Mouse (Mus musculus): ENCODE data around the gene Cd2bp2. TPM values are rescaled to one million over a fixed set of nuclear protein-coding genes. Genes with fewer than 3 reads are reported as not detected.
A peak's percentile ranks its signal among the peaks of the same experiment; 100 is the strongest.

The Cd2bp2 gene
- polyA plus RNA-seq, 1 experiment from 2014 or later: 88.2 TPM

DNA sequence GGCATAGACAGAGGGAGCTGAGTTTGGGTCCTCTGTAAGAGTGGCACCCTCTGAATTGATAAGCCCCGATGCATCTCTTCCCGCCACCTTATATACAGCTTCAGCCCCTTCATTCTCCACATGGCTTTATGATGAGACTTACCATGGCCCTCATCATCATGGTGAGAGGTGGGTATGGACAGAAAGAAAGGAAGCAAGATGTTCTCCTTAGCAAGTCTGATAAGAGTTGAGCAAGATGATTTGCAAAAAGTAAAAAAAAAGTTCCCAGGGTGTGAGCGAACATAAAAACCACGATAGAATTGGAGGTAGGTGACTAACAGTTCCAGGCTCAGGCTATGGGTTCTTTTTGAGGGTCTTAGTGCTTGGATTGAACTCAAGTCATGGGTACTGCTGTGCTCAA is 22.8 kb upstream of the Cd2bp2 start:
- Histone ChIP-seq H3K27me3 (replicated peaks; ENCODE audit: control insufficient read depth, insufficient read depth, low read length) (no peaks in the 10 kb centered on the region), H3K4me3 (replicated peaks; ENCODE audit: low read length) (no peak overlapping the region), H3K9ac (replicated peaks; ENCODE audit: low read depth, low read length) (no peak overlapping the region), H3K9me3 (ENCODE audit: control insufficient read depth, low read length) (no peaks in the 10 kb centered on the region), H3K4me1 (replicated peaks; ENCODE audit: control insufficient read depth, insufficient read depth, low read length) (peaks cover 5% of the 10 kb centered on the region), H3K36me3 (ENCODE audit: control insufficient read depth, insufficient read depth) (no peaks in the 10 kb centered on the region), H3K4me2 (ENCODE audit: low read length) (no peak overlapping the region), H3K27ac (ENCODE audit: low read length) (no peak overlapping the region)
- 96% methylated on average over 4 of the region's 4 CpGs for WGBS
- ATAC-seq: no peak

DNA sequence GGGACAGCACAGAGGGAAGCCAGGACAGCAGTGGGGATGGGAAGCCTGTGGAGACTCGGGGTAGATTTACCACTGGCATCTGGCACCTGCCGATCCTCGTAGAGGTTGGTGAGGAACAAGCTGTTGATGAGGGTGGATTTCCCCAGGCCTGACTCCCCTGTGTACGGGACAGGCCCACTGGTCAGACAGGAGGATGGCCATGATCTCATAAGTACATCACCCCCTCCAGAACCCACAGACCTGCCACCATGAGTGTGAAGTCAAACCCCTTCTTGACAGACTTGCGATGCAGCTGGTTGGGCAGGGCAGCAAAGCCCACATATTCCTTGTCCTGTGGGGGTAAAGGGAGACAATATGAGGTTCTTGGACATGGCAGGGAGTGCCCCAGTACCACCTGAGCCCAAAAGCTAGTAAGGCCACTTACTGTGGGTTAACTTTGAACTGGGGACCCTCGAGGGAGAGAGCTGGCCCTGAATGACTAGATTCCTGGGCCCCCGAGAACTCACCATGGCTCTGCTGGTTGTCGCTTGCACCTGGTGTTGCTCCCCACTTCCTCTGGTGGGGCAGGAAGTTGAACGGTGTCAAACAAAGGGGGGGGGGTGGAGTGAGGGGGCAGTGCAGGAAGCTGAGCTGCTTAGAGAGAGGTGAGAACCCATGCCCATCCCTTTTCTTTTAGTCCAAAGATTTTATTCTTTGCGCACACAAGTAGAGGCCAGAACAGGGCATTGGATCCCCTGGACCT is 22.2 kb upstream of the Cd2bp2 start:
- Histone ChIP-seq H3K4me1 (replicated peaks; ENCODE audit: control insufficient read depth, insufficient read depth, low read length) (peaks cover 5% of the 10 kb centered on the region), H3K9me3 (ENCODE audit: control insufficient read depth, low read length) (no peaks in the 10 kb centered on the region), H3K27ac (ENCODE audit: low read length) (no peak overlapping the region), H3K9ac (replicated peaks; ENCODE audit: low read depth, low read length) (no peak overlapping the region), H3K4me2 (ENCODE audit: low read length) (no peak overlapping the region), H3K27me3 (replicated peaks; ENCODE audit: control insufficient read depth, insufficient read depth, low read length) (no peaks in the 10 kb centered on the region), H3K4me3 (replicated peaks; ENCODE audit: low read length) (no peak overlapping the region), H3K36me3 (ENCODE audit: control insufficient read depth, insufficient read depth) (no peaks in the 10 kb centered on the region)
- 85% methylated on average over 10 of the region's 10 CpGs for WGBS
- ATAC-seq: no peak

DNA sequence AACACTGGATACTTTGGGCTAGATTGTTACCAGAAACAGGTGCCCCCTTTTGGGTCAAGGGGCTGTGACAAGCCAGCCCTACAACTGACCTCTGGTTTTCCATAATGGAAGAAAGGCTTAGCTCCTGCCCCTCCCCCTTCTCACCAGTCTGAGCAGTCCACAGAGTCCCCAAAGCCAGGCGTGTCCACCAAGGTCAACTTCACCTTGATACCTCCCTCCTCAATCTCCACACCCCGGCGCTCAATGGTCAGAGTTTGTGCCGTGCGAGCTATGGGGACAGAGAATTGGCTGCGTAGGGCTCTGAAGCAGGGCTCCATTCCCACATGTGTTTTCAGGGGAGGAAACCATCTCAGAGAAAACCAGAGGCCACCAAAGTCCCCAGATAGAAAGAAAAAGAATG is 21.6 kb upstream of the Cd2bp2 start:
- no peak for ATAC-seq
- Histone ChIP-seq H3K27me3 (replicated peaks; ENCODE audit: control insufficient read depth, insufficient read depth, low read length) (no peaks in the 10 kb centered on the region), H3K4me2 (ENCODE audit: low read length) (no peak overlapping the region), H3K36me3 (ENCODE audit: control insufficient read depth, insufficient read depth) (no peaks in the 10 kb centered on the region), H3K9me3 (ENCODE audit: control insufficient read depth, low read length) (no peaks in the 10 kb centered on the region), H3K4me3 (replicated peaks; ENCODE audit: low read length) (no peak overlapping the region), H3K27ac (ENCODE audit: low read length) (no peak overlapping the region), H3K9ac (replicated peaks; ENCODE audit: low read depth, low read length) (no peak overlapping the region), H3K4me1 (replicated peaks; ENCODE audit: control insufficient read depth, insufficient read depth, low read length) (peaks cover 5% of the 10 kb centered on the region)
- WGBS: 86% methylated on average over 6 of the region's 6 CpGs

DNA sequence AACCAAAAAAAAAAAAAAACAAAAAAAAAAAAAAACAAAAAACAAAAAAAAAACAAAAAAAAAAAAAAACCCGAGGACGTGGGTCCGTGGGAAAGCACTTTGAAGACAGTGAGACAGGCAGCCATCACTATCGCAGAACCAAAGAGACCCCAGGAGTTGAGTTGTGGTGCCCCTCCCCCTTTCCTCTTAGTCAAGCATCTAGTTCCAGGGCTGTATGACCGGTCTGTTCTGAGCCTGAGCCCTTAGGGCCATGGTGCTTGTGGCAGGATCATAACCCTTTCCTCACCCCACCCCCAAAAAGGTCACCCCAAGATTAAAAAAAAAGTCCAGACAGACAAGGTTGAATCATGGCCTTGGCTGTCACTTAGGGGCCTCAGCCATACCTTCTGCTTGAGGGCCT is 20.5 kb upstream of the Cd2bp2 start:
- Histone ChIP-seq H3K9me3 (ENCODE audit: control insufficient read depth, low read length) (no peaks in the 10 kb centered on the region), H3K27me3 (replicated peaks; ENCODE audit: control insufficient read depth, insufficient read depth, low read length) (no peaks in the 10 kb centered on the region), H3K36me3 (ENCODE audit: control insufficient read depth, insufficient read depth) (no peaks in the 10 kb centered on the region), H3K27ac (ENCODE audit: low read length) (no peak overlapping the region), H3K4me1 (replicated peaks; ENCODE audit: control insufficient read depth, insufficient read depth, low read length) (peaks cover 5% of the 10 kb centered on the region), H3K4me3 (replicated peaks; ENCODE audit: low read length) (no peak overlapping the region), H3K9ac (replicated peaks; ENCODE audit: low read depth, low read length) (no peak overlapping the region), H3K4me2 (ENCODE audit: low read length) (no peak overlapping the region)
- no peak for ATAC-seq
- WGBS: 92% methylated on average over 5 of the region's 5 CpGs

DNA sequence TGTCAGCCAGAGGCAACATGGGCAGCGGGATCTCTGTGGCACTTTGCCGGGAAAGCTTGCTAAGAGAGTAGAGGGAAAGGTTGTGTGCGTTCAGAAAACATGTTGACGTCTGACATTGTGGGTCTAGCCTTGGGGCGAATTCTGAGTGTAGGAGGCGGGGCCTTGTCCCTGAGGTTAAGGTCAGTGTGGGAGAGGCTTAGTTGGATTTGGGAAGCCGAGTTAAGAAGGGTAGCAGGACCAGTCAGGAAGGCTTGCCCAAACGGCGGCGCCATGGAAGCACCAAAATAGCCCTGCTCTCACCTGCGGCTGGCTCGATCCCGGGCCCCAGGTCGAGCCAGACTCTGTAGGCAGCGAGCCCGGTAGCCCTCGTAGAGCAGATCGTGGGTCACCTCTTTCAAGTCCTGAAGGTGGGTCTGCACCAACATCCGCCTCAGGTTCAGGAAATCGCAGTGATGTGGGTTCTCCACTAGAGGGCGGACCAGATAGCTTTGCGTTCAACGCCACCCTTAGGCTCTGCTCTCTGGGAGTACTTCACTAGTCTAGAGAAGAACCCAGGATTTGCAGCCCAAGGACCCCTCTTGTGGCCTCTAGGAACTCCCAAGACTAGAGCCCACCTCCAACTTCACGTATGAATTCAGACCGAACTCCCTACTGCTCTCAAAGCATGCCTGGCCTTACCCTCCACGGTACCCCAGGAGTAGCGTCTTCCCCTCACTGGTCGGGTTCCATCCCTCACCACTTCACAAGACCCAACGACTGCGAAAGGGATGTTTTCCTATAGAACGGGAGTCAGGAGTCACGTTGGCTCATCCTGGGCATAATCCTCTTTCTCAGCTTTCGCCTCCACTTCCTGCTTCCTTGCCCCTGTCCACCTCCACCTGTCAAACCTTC is 19.4 kb upstream of the Cd2bp2 start:
- Histone ChIP-seq H3K4me1 (replicated peaks; ENCODE audit: control insufficient read depth, insufficient read depth, low read length) (peaks cover 5% of the 10 kb centered on the region), H3K27ac (ENCODE audit: low read length) (no peak overlapping the region), H3K9ac (replicated peaks; ENCODE audit: low read depth, low read length) (peak overlapping the region; percentile 49; the same call in 1 of the 2 replicates), H3K4me3 (replicated peaks; ENCODE audit: low read length) (0 out of 2 replicates have a peak overlapping the region, but pooled peaks have one; percentile 18), H3K9me3 (ENCODE audit: control insufficient read depth, low read length) (no peaks in the 10 kb centered on the region), H3K4me2 (ENCODE audit: low read length) (peak overlapping the region; percentile 45), H3K36me3 (ENCODE audit: control insufficient read depth, insufficient read depth) (no peaks in the 10 kb centered on the region), H3K27me3 (replicated peaks; ENCODE audit: control insufficient read depth, insufficient read depth, low read length) (no peaks in the 10 kb centered on the region)
- WGBS: 28% methylated on average over 33 of the region's 33 CpGs
- ATAC-seq: 0 out of 2 replicates have a peak, but pooled peaks have one; percentile 36

DNA sequence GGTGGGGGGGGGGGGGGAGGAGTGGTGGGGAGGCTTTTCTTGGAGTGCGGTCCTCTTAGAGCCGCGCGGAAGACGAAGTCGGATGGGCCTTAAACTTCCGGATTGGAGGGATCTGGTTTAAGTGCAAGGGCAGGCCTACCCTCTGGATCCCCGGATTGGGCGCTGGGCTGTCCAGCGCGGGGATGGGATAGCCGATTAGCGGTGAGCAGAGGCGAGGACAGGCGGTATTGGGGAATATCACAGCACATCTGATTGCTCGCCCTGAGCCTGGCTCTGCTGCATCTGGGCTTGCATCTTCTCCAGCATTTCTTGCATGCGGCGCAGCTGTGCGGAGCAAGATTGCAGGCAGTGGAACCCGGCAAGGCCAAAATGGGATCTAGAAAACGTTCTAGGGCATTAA is 18.7 kb upstream of the Cd2bp2 start:
- Histone ChIP-seq H3K27me3 (replicated peaks; ENCODE audit: control insufficient read depth, insufficient read depth, low read length) (no peaks in the 10 kb centered on the region), H3K4me2 (ENCODE audit: low read length) (no peak overlapping the region), H3K9me3 (ENCODE audit: control insufficient read depth, low read length) (no peaks in the 10 kb centered on the region), H3K4me3 (replicated peaks; ENCODE audit: low read length) (no peak overlapping the region), H3K27ac (ENCODE audit: low read length) (no peak overlapping the region), H3K36me3 (ENCODE audit: control insufficient read depth, insufficient read depth) (no peaks in the 10 kb centered on the region), H3K9ac (replicated peaks; ENCODE audit: low read depth, low read length) (no peak overlapping the region), H3K4me1 (replicated peaks; ENCODE audit: control insufficient read depth, insufficient read depth, low read length) (peaks cover 9% of the 10 kb centered on the region)
- ATAC-seq: no peak
- 39% methylated on average over 21 of the region's 21 CpGs for WGBS

DNA sequence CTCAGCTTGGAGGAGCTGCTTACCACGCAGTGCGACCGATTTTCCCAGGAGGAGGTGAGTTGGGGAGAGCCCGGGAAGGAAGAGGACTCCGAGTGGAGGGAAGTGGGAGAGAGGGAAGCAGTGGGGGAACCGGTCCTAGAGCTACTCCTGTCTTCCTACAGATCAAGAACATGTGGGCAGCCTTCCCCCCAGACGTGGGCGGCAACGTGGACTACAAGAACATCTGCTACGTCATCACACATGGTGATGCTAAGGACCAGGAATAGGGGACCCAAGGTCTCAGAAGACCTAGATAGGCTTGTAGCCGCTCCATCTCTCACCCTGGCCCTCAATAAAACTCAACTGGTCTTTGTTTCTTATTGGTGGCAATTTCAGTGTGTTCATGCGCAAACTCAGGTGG is 18.1 kb upstream of the Cd2bp2 start:
- ATAC-seq: no peak
- H3K27ac ChIP-seq (ENCODE audit: low read length): no peak overlapping the region
- H3K4me2 ChIP-seq (ENCODE audit: low read length): no peak overlapping the region
- no peak overlapping the region for H3K9ac ChIP-seq (replicated peaks; ENCODE audit: low read depth, low read length)
- WGBS: 59% methylated on average over 12 of the region's 12 CpGs
- no peaks in the 10 kb centered on the region for H3K36me3 ChIP-seq (ENCODE audit: control insufficient read depth, insufficient read depth)
- H3K27me3 ChIP-seq (replicated peaks; ENCODE audit: control insufficient read depth, insufficient read depth, low read length): no peaks in the 10 kb centered on the region
- no peak overlapping the region for H3K4me3 ChIP-seq (replicated peaks; ENCODE audit: low read length)
- H3K4me1 ChIP-seq (replicated peaks; ENCODE audit: control insufficient read depth, insufficient read depth, low read length): peaks cover 13% of the 10 kb centered on the region
- no peaks in the 10 kb centered on the region for H3K9me3 ChIP-seq (ENCODE audit: control insufficient read depth, low read length)

DNA sequence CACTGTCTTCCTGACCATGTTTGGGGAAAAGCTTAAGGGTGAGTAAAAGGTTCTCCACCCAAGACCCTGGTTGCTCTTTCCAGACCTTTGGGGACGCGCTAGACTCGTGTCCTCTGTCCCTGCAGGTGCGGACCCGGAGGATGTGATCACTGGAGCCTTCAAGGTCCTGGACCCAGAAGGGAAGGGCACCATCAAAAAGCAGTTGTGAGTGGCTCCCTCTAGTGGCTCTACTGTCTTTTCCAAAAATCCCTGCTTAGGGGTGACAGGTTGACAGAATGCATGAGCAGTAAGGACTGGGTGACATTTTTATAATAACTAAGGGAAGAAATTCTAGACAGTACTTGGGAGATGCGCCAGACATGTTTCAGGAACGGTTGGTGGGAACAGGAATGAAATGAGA is 17.6 kb upstream of the Cd2bp2 start:
- 37% methylated on average over 7 of the region's 7 CpGs for WGBS
- peaks cover 13% of the 10 kb centered on the region for H3K4me1 ChIP-seq (replicated peaks; ENCODE audit: control insufficient read depth, insufficient read depth, low read length)
- no peak overlapping the region for H3K4me3 ChIP-seq (replicated peaks; ENCODE audit: low read length)
- no peaks in the 10 kb centered on the region for H3K9me3 ChIP-seq (ENCODE audit: control insufficient read depth, low read length)
- no peaks in the 10 kb centered on the region for H3K36me3 ChIP-seq (ENCODE audit: control insufficient read depth, insufficient read depth)
- ATAC-seq: no peak
- no peak overlapping the region for H3K4me2 ChIP-seq (ENCODE audit: low read length)
- no peak overlapping the region for H3K27ac ChIP-seq (ENCODE audit: low read length)
- no peak overlapping the region for H3K9ac ChIP-seq (replicated peaks; ENCODE audit: low read depth, low read length)
- no peaks in the 10 kb centered on the region for H3K27me3 ChIP-seq (replicated peaks; ENCODE audit: control insufficient read depth, insufficient read depth, low read length)

DNA sequence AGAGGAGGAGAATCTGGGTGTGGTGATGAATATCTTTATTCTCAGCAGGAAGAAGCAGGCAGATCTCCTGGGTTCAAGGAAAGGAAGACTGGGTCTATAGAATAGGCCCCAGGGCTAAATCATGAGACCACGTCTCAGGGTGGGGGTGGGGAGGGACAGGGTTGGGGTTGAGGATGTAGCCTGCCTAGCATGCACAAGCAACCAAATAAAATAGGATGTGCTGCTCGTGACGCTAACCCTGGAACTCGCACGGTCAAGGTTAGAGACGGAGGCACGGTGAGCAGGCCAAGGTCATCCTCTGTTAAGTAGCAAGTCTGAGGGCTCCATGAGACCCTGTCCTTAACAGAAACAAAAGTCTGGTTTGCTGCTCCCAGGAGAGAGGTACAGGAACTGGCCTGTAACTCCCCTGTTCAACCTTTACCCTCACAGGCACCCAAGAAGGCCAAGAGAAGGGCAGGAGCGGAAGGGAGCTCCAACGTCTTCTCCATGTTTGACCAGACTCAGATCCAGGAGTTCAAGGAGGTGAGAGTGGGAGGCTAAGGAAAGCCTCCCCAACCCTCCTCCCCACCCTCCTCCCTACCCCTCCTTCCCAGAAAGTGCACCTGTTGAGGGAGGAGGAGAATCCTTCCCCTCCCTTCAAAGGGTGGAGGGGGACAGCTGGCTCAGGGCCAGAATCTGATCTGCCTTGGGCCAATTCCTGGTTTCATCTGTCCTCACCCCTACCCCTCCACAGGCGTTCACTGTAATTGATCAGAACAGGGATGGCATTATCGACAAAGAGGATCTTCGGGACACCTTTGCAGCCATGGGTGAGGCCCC is 16.8 kb upstream of the Cd2bp2 start:
- H3K27ac ChIP-seq (ENCODE audit: low read length): no peak overlapping the region
- no peak for ATAC-seq
- no peak overlapping the region for H3K4me2 ChIP-seq (ENCODE audit: low read length)
- H3K4me3 ChIP-seq (replicated peaks; ENCODE audit: low read length): no peak overlapping the region
- no peaks in the 10 kb centered on the region for H3K9me3 ChIP-seq (ENCODE audit: control insufficient read depth, low read length)
- H3K9ac ChIP-seq (replicated peaks; ENCODE audit: low read depth, low read length): no peak overlapping the region
- no peaks in the 10 kb centered on the region for H3K27me3 ChIP-seq (replicated peaks; ENCODE audit: control insufficient read depth, insufficient read depth, low read length)
- H3K4me1 ChIP-seq (replicated peaks; ENCODE audit: control insufficient read depth, insufficient read depth, low read length): peaks cover 13% of the 10 kb centered on the region
- no peaks in the 10 kb centered on the region for H3K36me3 ChIP-seq (ENCODE audit: control insufficient read depth, insufficient read depth)
- WGBS: 91% methylated on average over 12 of the region's 12 CpGs

Data from forebrain, embryonic 16.5 days (tissue).